Mouse (Mus musculus) erythroblast, embryonic 14.5 days (primary cell): ENCODE data around the gene Hrh2.

Experiments
- GATA1 ChIP-seq: IDR thresholded peaks from 2 replicates; pipeline ENCODE4 v1.6.1; 2012; ENCODE audit warnings: low read length, inconsistent platforms, mixed read lengths
- TAL1 ChIP-seq: IDR thresholded peaks from 3 replicates; pipeline ENCODE4 v1.6.1; 2012; ENCODE audit warnings: low read length, inconsistent platforms, mixed read lengths

DNA sequence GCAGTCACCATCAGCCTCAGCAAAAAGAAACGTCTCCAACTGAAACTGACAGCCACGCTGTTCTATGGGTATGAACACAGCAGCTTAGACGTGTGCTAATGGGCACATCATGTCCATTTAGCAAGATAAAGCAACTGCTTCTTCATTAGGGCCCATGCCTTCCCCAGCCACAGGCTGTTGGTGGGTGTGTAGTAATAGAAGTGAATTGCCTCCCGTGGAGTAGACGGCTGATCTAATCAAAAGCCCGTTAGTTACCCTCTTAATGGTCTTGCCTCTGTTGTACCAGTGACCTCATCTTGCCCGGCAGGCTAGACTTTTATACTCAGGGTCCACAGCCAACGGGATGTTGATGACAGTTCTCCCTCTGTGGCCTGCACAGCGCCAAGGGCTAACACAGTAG, 7.1 kb downstream of the Hrh2 start:
- TF ChIP-seq TAL1: no peak
- TF ChIP-seq GATA1: no peak
